Mouse (Mus musculus): ENCODE results near the gene Cldn5. TPM values are rescaled to one million over a fixed set of nuclear protein-coding genes. Genes with fewer than 3 reads are reported as not detected.

Cldn5 gene
- polyA plus RNA-seq, 1 experiment from 2014 or later: 64.0 TPM

DNA sequence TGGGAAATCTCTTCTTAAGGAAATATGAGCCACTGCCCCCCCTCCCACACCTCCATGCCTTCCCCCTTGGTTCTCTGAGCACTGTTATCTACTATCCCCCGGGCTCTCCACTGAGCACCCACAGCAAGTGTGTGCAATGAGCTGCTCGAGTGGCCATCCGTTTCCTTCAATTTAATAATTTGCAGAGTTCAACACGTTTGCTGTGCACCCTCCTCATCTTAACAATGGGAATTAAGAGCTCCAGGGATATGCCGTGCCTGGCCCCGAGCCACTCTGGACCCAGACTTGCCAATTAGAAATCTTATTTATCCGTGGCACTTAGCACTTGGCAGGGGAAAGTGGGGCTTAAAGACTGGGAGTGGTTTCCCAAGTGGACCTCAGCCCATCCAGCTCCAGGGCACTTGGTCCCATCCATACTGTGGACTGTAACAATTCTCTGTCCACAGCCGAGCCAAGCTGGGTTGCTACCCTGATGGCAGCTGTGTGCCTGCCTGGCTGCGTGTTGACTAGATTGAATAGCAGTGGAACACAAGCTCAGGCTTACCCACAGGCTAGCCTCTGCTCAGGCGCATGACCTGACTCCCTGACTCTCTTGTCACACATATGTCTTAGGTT lies 24.7 kb upstream of the Cldn5 start:
- Histone ChIP-seq H3K27me3 (ENCODE audit: control insufficient read depth, insufficient read depth, low read length) (no peaks in the 10 kb centered on the region), H3K4me3 (ENCODE audit: low read length) (no peak overlapping the region), H3K27ac (ENCODE audit: low read depth, low read length) (no peak overlapping the region), H3K36me3 (ENCODE audit: control insufficient read depth, insufficient read depth, low read length) (no peaks in the 10 kb centered on the region), H3K9me3 (ENCODE audit: control insufficient read depth, low read length) (no peaks in the 10 kb centered on the region), H3K4me2 (replicated peaks; ENCODE audit: low read depth, low read length) (no peak overlapping the region), H3K9ac (ENCODE audit: low read depth, low read length) (no peak overlapping the region), H3K4me1 (ENCODE audit: control insufficient read depth, insufficient read depth, low read length) (no peaks in the 10 kb centered on the region)
- WGBS: 75% methylated on average over 10 of the region's 10 CpGs
- no peak for ATAC-seq (ENCODE audit: low FRiP score, low TSS enrichment)

GRCm38 (mm10) chr16:18761734-18762133 lies 14.9 kb upstream of the Cldn5 start:
- WGBS: 72% methylated on average over 4 of the region's 4 CpGs
- H3K4me1 ChIP-seq (ENCODE audit: control insufficient read depth, insufficient read depth, low read length): no peaks in the 10 kb centered on the region
- H3K4me3 ChIP-seq (ENCODE audit: low read length): no peak overlapping the region
- H3K9ac ChIP-seq (ENCODE audit: low read depth, low read length): no peak overlapping the region
- no peaks in the 10 kb centered on the region for H3K27me3 ChIP-seq (ENCODE audit: control insufficient read depth, insufficient read depth, low read length)
- no peaks in the 10 kb centered on the region for H3K36me3 ChIP-seq (ENCODE audit: control insufficient read depth, insufficient read depth, low read length)
- ATAC-seq (ENCODE audit: low FRiP score, low TSS enrichment): no peak
- H3K9me3 ChIP-seq (ENCODE audit: control insufficient read depth, low read length): no peaks in the 10 kb centered on the region
- no peak overlapping the region for H3K4me2 ChIP-seq (replicated peaks; ENCODE audit: low read depth, low read length)
- H3K27ac ChIP-seq (ENCODE audit: low read depth, low read length): no peak overlapping the region

- Histone ChIP-seq H3K9me3 (ENCODE audit: control insufficient read depth, low read length) (no peaks in the 10 kb centered on the region), H3K4me1 (ENCODE audit: control insufficient read depth, insufficient read depth, low read length) (no peaks in the 10 kb centered on the region), H3K4me3 (ENCODE audit: low read length) (no peak overlapping the region), H3K4me2 (replicated peaks; ENCODE audit: low read depth, low read length) (no peak overlapping the region), H3K9ac (ENCODE audit: low read depth, low read length) (no peak overlapping the region), H3K36me3 (ENCODE audit: control insufficient read depth, insufficient read depth, low read length) (no peaks in the 10 kb centered on the region), H3K27me3 (ENCODE audit: control insufficient read depth, insufficient read depth, low read length) (no peaks in the 10 kb centered on the region), H3K27ac (ENCODE audit: low read depth, low read length) (no peak overlapping the region)
- WGBS: 83% methylated on average over 3 of the region's 3 CpGs
- no peak for ATAC-seq (ENCODE audit: low FRiP score, low TSS enrichment)
Measured at GRCm38 (mm10) chr16:18762960-18763359, 13.7 kb upstream of the Cldn5 start.

GRCm38 (mm10) chr16:18766390-18766789 lies 10.3 kb upstream of the Cldn5 start:
- no peak overlapping the region for H3K4me3 ChIP-seq (ENCODE audit: low read length)
- ATAC-seq (ENCODE audit: low FRiP score, low TSS enrichment): no peak
- no peaks in the 10 kb centered on the region for H3K27me3 ChIP-seq (ENCODE audit: control insufficient read depth, insufficient read depth, low read length)
- no peak overlapping the region for H3K4me2 ChIP-seq (replicated peaks; ENCODE audit: low read depth, low read length)
- H3K36me3 ChIP-seq (ENCODE audit: control insufficient read depth, insufficient read depth, low read length): no peaks in the 10 kb centered on the region
- H3K9ac ChIP-seq (ENCODE audit: low read depth, low read length): no peak overlapping the region
- H3K4me1 ChIP-seq (ENCODE audit: control insufficient read depth, insufficient read depth, low read length): no peaks in the 10 kb centered on the region
- H3K27ac ChIP-seq (ENCODE audit: low read depth, low read length): no peak overlapping the region
- H3K9me3 ChIP-seq (ENCODE audit: control insufficient read depth, low read length): no peaks in the 10 kb centered on the region
- WGBS: 77% methylated on average over 4 of the region's 4 CpGs

DNA sequence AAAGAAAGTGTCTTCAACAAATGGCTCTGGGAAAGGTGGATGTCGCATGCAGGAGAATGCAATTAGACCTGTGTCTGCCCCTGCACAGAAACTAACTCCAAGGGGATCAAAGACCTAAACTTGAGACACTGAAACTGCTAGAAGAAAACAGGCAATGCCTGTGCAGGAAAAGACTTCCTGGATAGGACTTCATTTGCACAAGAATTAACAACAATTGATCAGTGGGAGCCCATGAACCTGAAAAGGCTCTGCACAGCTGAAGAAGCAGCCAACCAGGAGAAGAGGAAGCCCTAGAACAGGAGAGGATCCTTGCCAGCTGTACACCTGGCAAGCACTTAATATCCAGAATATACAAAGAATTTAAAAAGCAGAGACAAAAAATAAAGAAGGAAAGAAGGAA lies 7.1 kb upstream of the Cldn5 start:
- Histone ChIP-seq H3K4me1 (ENCODE audit: control insufficient read depth, insufficient read depth, low read length) (no peaks in the 10 kb centered on the region), H3K27me3 (ENCODE audit: control insufficient read depth, insufficient read depth, low read length) (no peaks in the 10 kb centered on the region), H3K4me3 (ENCODE audit: low read length) (no peak overlapping the region), H3K4me2 (replicated peaks; ENCODE audit: low read depth, low read length) (no peak overlapping the region), H3K9me3 (ENCODE audit: control insufficient read depth, low read length) (no peaks in the 10 kb centered on the region), H3K27ac (ENCODE audit: low read depth, low read length) (no peak overlapping the region), H3K36me3 (ENCODE audit: control insufficient read depth, insufficient read depth, low read length) (no peaks in the 10 kb centered on the region), H3K9ac (ENCODE audit: low read depth, low read length) (no peak overlapping the region)
- WGBS: 71% methylated on average over 1 of the region's 1 CpGs
- ATAC-seq (ENCODE audit: low FRiP score, low TSS enrichment): no peak

DNA sequence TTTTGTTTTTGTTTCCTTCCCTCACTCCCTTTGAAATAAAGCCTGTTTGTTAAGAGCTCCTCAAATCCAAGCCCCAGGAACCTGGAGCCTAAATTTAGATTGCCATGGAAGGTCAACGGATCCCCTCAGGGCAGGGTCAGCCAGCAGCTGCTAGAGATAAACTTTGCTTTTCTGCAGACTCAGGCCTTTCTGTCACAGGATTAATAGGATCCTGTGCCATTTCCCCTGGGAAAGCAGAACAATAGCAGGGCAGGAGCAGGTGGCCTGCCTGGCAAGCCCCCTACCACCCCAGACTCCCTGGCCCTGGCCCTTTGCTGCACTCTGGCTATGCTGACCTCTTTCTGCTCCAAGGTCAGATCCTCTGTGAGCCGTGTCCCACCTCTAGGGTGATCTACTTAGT lies 2.7 kb upstream of the Cldn5 start:
- WGBS: 34% methylated on average over 2 of the region's 2 CpGs
- no peak overlapping the region for H3K27ac ChIP-seq (ENCODE audit: low read depth, low read length)

DNA sequence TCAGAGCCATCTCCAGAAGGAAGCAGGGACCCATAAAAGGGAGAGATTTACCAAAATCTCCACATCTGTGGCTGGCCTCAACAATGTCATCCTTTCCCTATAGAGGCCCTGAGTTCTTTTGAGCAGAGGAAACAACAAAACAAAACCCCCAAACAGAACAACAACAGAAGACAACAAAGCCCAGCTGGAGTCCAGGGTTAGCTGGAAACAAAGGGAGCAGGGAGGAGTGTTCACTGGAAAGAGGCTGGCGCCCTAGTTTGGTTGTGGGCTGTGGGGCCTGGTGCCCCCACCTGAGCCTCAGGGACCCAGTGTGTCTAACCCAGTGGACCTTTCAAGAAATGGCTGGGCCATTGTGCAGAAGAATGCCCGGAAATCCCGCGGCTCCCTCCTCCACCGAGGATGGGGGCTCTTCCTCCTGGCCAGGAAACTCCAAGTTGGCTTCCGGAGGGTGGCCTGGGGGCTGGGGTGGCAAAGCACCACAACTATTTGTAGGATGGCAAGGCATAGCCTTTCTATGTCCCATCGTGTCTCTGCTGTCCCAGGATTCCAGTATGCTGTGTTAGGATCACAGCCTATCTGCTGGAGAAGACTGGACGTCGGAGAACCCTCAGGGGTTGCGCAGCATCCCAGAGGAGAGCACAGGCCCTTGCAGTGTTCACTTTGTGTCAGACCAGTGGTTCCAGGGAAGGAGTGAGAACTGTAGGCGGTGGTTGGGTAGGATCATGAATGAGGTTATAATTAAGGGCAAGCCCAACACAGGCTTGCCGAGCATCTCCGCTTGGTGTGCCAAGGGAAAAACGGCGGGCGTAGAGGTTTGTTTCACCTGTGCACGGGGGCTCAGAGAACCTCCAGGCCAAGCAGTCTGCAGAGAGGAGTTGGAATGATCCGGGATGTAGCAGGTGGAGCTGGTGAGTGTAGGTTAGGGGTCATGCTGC lies 759 bp upstream of the Cldn5 start:
- 39% methylated on average over 18 of the region's 18 CpGs for WGBS
- H3K4me1 ChIP-seq (ENCODE audit: control insufficient read depth, insufficient read depth, low read length): 0 out of 2 replicates have a peak, but pooled peaks cover 8% of the 10 kb centered on the region
- H3K9me3 ChIP-seq (ENCODE audit: control insufficient read depth, low read length): no peaks in the 10 kb centered on the region
- peak overlapping the region; percentile 56; the same call in 1 of the 2 replicates for H3K4me3 ChIP-seq (ENCODE audit: low read length)
- peak overlapping the region; percentile 31; the same call in 1 of the 2 replicates for H3K9ac ChIP-seq (ENCODE audit: low read depth, low read length)
- H3K36me3 ChIP-seq (ENCODE audit: control insufficient read depth, insufficient read depth, low read length): 0 out of 2 replicates have a peak, but pooled peaks cover 3% of the 10 kb centered on the region
- ATAC-seq (ENCODE audit: low FRiP score, low TSS enrichment): no peak
- peak overlapping the region; percentile 76 for H3K4me2 ChIP-seq (replicated peaks; ENCODE audit: low read depth, low read length)
- H3K27ac ChIP-seq (ENCODE audit: low read depth, low read length): peak overlapping the region; percentile 38; the same call in 1 of the 2 replicates
- H3K27me3 ChIP-seq (ENCODE audit: control insufficient read depth, insufficient read depth, low read length): peaks cover 45% of the 10 kb centered on the region

More for the DNA sequence above, 2.7 kb upstream of the Cldn5 start:
- Histone ChIP-seq H3K4me2 (replicated peaks; ENCODE audit: low read depth, low read length) (no peak overlapping the region), H3K4me1 (ENCODE audit: control insufficient read depth, insufficient read depth, low read length) (0 out of 2 replicates have a peak, but pooled peaks cover 8% of the 10 kb centered on the region), H3K9ac (ENCODE audit: low read depth, low read length) (no peak overlapping the region), H3K27me3 (ENCODE audit: control insufficient read depth, insufficient read depth, low read length) (peaks cover 41% of the 10 kb centered on the region), H3K9me3 (ENCODE audit: control insufficient read depth, low read length) (no peaks in the 10 kb centered on the region), H3K4me3 (ENCODE audit: low read length) (no peak overlapping the region), H3K36me3 (ENCODE audit: control insufficient read depth, insufficient read depth, low read length) (no peaks in the 10 kb centered on the region)
- ATAC-seq (ENCODE audit: low FRiP score, low TSS enrichment): no peak

DNA sequence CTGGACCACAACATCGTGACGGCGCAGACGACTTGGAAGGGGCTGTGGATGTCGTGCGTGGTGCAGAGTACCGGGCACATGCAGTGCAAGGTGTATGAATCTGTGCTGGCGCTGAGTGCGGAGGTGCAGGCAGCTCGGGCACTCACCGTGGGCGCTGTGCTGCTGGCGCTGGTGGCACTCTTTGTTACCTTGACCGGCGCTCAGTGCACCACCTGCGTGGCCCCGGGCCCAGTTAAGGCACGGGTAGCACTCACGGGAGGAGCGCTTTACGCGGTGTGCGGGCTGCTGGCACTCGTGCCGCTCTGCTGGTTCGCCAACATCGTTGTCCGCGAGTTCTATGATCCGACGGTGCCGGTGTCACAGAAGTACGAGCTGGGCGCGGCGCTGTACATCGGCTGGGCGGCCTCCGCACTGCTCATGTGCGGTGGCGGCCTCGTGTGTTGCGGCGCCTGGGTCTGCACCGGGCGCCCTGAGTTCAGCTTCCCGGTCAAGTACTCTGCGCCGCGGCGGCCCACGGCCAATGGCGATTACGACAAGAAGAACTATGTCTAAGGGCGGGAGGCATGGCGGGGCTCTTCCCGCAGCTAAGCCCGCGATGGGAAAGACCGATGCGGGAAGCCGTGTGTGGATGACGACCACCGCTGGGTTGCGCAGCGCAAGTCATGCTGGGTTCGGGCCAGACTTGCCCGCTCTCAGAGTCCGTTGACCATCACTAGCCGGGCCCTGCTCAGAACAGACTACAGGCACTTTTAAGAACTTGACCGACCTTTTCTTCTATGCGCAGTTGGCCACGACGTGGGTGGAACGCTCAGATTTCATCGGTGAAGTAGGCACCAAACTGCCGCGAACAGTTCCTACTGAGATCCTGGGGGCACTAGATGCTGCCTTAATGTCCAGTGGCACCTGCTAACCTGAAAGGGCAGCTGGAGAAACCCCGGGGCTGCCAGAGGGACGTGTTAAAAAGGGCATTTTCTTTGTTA lies 744 bp downstream of the Cldn5 start:
- peaks cover 14% of the 10 kb centered on the region; the same call in 1 of the 2 replicates for H3K4me1 ChIP-seq (ENCODE audit: control insufficient read depth, insufficient read depth, low read length)
- peaks cover 15% of the 10 kb centered on the region; the same call in 1 of the 2 replicates for H3K36me3 ChIP-seq (ENCODE audit: control insufficient read depth, insufficient read depth, low read length)
- peaks cover 45% of the 10 kb centered on the region for H3K27me3 ChIP-seq (ENCODE audit: control insufficient read depth, insufficient read depth, low read length)
- 2% methylated on average over 80 of the region's 80 CpGs for WGBS
- peak overlapping the region; percentile 73 for H3K9ac ChIP-seq (ENCODE audit: low read depth, low read length)
- H3K4me3 ChIP-seq (ENCODE audit: low read length): peak overlapping the region; percentile 56
- H3K9me3 ChIP-seq (ENCODE audit: control insufficient read depth, low read length): no peaks in the 10 kb centered on the region
- peak; percentile 10 for ATAC-seq (ENCODE audit: low FRiP score, low TSS enrichment)
- peak overlapping the region; percentile 76 for H3K4me2 ChIP-seq (replicated peaks; ENCODE audit: low read depth, low read length)
- H3K27ac ChIP-seq (ENCODE audit: low read depth, low read length): peak overlapping the region; percentile 30; the same call in 1 of the 2 replicates

All from kidney, embryonic 14.5 days (tissue).